Mouse (Mus musculus) liver, embryonic 14.5 days (tissue): ENCODE measurements around the gene Ncor1.

Experiments used
- CTCF ChIP-seq: IDR thresholded peaks from 2 replicates; pipeline ENCODE4 v1.5.1; 2016; ENCODE audit warnings: antibody characterized with exemption, low read depth, control low read depth
- EP300 ChIP-seq: IDR thresholded peaks from 2 replicates; pipeline ENCODE4 v1.6.1; 2016; ENCODE audit warnings: antibody characterized with exemption, low read depth

GRCm38 (mm10) chr11:62366879-62367278 is 91.5 kb downstream of the Ncor1 start:
- no peak for TF ChIP-seq CTCF
- TF ChIP-seq EP300: no peak
